Mouse (Mus musculus) B cell, adult 2 months (primary cell): ENCODE measurements at regions not wholly inside any gene's neighbourhood (a gene's known extent, or its start where the extent isn't known, plus 50 kb on each side); places are given as distances from the start of the nearest gene placed in this dataset.

ENCODE experiments used
- DNase-seq, 2 experiments: peaks; one replicate each; pipeline ENCODE4 v3.0.0; 2022

DNA sequence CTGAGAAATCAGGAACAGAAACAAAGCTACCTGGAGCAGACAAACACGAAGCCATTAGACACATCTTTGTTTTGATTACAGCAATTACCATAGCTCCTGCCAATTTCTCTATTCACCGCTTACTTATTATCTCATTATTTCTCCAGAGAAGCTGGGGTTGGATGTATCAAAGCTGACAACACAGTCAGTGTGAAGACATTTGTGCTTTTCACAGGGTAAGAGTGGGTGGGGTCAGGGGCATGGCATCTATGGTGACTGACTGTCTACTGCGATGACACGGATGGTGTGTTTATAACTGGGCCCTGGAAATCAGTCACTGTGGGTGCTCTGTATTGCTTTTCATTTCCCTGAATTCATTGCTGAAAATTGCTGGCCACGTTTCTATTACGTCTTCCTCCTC lies 815.0 kb upstream of the Adgrl2 start:
- DNase-seq = no peak

DNA sequence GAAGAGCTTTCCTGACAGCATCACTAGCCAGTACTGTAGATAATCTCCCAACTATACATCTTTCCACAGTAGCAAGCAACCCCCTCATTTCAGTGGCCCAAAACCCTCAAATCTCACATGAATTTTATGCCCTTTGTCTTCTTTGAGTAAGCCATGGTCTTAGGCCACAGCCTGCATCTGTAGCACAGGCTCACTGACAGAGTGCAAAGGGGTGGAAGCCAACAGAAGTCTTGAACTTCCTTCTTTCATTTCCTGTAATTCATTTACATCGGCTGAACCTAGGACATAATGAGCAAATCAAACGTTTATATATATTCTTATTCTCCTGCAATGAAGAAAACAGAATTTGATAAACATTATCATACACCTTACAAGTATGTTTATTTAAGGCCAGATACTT lies 805.8 kb upstream of the Adgrl2 start:
- DNase-seq = no peak

DNA sequence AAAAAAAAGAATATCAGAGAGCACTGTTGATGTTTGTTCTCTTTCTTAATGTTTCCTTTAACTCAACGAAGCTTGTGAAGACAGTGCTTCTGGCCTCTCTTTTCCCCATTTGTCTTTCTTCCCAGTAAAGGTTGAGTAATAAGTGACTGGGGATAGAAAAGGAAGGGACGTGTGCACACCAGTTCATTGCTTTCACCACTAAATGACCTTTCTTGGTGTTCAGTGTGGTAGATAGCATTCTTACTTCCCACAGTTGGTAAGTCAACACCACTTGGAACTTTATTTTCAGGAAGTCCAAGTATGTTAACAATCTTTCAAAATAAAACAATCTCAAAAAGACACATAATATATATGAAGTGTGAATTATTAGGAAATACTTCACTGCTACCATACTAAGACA lies 801.2 kb upstream of the Adgrl2 start:
- DNase-seq = no peak

DNA sequence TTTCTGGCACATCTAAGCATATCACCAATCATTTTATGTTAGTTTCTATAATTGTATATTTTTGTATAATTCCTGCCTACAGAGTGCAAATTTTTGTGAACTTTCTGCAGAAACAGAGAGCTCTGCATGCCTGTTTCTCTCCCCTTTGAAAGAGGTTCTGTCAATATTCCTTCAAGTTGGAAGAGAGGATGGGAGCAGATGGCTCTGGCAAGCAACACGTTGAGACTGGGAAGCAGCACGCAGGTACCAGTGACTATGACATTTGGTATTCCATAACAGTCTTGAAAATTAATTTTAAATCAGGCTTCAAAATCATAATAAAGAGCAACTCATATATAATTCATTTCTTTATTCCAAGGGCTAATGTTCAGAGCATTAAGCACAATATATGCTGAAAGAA lies 795.7 kb upstream of the Adgrl2 start:
- DNase-seq = no peak

DNA sequence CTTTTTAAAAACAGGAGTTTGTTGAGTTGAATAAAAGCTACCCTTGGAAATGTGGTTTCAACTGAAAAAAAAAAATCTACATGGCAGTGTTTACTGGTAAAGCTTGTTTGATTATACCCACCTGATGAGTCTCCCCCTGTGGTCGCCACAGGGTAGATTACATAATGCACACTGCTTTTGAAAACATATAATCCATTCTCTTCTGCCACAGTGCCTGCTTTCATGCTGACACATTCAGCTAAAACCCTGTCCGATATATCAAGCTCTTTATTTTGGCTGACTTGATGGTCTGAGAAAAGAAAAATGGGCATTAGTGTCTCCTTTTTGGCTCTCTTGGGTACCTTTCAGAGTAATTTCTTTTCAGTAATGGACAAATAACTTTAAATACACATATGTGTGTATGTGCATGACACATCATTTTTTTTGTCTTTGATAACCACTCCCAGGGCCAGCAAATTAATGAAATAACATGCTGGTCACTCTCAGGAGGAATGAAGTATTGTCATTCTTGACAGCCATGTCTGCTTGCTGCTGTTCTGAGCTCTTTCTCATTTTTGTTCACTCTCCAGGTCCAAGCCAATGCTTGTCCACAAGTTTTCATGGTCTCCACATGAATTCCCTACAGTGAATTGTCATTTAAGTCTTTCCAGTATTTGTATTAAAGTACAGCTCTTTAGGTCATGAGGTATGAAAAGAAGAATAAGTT lies 793.7 kb upstream of the Adgrl2 start:
- DNase-seq = no peak

DNA sequence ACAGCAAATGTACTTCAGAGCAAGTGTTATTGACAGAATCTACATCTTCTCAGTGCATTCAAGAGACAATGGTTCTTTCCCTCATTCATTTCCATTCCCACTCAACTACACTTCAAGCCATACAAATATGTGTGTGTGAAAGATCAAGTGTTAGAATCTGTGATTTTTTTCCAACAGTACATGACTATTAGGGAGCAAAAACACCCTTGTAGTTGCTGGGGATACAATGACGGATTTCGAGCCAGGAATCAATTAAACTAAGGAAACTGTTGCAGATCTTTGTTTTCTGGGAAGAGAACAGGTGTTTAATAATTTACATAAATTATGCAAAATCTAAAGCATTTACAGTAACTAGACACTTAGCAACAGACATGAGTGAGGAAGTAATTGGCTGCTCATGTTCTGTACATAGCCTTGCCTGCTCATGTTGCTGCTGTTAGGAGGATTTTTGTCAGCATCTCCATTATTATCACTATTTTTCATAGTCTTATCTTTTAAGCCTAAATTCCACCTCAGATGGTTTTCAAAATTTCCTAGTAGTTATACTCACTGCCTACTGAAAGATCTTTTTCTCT lies 777.6 kb upstream of the Adgrl2 start:
- DNase-seq = no peak

DNA sequence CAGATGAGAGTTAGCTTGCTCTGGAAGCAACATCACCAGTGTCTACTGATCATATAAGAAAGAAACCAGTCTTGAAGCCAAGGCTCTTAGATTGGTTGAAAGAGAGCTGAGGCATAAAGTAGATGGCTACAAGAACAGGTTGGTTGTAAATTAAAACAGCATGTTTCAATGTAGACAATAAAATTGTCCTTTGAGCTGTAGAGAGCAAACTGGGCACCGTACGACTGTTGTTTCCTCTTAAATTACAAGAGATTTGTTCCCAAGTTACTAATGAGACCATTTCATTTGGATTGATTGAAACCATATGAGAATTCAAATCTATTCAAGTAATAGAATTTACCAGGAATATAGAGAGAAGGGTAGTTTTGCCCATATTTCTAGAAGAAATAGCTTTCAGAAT lies 770.9 kb upstream of the Adgrl2 start:
- DNase-seq = no peak

DNA sequence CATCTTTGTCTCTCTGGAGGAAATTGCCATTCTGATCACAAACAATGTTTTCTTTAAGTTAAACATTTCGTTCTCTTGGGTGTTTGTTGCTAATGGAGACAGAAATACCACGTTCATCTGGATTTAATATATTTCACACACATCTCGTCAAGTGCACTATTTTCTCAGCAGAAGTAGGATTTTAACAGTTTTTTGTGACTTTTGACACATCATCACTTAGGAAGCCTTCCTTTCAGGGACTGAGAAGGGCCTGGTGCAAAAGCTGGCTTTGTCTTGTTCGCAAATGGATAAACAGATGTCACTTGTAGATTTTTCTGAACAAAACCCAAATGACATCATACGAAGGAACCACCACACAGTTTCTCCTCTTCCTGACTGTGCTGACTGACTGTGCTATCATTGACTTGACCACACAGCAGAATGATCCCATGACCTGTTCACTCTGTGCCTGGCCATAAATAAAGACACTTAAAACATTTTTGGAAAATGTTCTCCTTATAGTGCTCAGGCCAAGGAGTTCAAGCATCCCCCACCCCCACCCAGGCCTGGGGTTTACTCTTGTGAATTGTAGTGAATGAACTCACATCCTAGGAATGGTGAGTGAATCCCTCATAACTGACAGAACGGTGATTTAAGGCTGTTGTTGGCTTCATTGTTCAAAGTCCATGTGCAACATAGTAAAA lies 767.7 kb upstream of the Adgrl2 start:
- DNase-seq = no peak

DNA sequence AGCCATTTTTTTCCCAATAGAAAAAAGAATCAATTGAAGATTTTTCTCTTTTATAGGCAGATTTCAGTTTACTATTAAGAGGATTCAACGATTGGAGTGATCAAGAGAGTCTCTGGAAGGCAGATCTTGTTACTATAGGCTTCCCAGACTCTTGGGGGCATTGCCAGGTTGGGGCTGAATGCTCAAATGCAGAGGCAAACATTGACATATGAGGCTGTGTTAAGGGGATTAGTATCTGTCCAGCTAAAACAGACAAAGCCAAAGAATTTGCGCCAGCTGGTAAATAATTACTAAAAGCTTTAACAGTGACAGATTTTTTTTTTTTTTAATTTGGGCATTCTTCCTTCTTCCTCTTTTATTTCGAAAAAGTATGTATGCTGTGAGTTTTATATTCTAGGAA lies 745.7 kb upstream of the Adgrl2 start:
- DNase-seq = no peak

DNA sequence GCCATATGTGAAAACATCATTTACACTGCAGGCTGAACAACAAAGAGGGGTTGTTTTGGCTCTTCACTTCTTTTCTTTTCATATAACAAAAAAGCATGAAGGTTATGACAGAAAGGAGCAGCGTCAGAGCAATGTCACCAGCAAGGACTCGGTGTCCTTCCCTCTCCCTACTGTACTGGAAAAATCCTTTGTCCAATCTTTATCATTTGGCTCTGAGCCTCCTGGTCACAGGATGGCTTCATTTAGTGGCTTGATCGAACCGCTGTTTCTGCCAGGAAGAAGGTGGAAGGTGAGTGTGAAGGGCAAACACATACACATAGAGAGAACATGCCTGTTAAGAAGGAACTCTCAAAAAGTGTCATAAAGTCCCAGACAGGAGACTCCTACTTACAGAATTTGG lies 735.9 kb upstream of the Adgrl2 start:
- DNase-seq = no peak

DNA sequence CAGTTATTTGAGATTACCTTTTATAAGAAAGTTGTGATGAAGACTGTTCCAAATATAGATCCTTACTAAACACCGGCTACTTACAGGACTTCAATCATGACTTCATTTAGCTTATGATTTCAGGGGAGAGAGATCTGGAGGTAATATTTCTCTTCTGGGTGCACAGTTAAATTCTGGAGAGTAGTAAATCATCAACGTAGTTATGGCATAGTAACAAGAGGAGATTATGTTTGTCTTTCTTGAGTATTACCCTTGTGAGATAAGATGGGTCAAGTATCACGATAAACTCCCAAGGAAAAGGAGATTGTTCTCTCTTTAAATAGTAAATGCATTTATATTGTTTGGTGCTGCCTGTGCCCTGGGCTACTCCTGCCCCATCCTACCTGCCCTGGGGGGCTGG lies 734.5 kb upstream of the Adgrl2 start:
- DNase-seq = no peak

DNA sequence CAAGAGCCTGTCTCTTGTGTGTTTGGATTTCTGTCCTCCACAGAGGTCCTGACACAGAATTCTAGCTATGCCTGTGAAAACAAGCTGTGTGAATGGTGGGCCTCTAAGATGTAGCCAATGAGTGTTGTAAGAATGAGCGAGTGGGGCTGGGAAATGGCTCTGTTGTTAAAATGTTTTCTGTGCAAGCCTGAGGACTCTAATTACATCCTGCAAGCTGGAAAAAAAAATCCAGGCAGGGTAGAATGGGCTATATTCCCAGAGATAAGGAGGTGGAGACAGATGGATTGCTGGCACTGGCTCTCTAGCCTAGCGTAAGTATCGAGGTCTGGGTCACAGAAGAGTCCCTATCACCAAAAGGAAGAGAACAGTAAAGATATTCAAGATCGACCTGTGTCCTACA lies 731.5 kb upstream of the Adgrl2 start:
- DNase-seq = no peak

DNA sequence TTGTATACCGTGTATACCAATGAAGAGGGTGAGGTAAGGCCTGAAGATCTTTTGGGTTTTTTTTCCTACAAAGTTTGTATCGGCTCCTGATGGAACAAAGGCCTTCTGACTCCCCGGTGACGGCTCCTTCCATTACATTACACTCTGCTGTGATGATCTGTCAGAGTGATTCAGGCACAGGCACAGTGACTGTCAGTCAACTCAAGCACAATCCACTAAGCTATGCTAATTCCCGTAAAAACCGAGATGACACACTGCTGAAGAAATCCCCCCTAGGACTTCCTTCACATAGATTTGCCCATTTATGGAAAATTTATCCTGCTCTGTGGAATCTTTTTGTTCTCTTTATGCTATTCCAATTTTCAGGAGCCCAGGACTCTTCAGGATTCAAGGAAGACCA lies 730.0 kb upstream of the Adgrl2 start:
- DNase-seq = no peak

DNA sequence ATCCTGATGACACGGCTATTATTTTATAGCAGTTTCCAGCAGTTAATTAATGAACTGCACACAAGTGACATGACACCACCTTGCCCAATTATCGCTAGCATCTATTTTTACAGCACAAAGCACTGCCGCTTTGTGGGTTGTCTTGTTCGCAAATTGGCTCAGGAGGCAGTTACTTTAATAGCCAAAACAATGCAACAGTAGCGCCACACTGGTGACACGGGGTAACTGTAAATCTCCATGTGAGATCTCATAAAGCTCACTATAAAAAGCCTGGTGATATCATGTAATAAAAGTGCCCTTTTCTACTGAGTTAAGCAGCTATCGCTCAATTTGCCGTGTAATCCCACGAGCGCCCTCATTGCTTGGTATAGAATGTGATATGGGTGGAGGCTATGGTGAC lies 715.4 kb upstream of the Adgrl2 start:
- DNase-seq = no peak

DNA sequence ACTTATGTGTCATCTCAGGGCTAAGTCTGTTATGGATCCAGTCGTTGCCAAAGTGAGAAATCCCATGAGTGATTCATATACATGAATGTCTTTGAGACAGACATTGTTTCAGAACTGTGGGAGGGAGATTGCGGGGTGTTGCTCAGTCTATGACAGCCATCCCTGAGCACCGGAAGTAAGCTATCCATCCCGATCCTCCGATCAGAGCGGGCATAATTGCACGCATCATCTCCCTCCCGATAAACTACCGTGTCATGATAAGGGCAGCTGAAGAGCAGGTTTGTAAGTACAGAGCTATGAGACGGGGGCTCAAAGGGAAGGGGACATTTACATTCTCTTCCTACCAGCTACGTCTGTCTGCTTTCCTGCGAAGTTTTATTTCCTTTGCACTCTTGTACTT lies 715.0 kb upstream of the Adgrl2 start:
- no peak for DNase-seq

DNA sequence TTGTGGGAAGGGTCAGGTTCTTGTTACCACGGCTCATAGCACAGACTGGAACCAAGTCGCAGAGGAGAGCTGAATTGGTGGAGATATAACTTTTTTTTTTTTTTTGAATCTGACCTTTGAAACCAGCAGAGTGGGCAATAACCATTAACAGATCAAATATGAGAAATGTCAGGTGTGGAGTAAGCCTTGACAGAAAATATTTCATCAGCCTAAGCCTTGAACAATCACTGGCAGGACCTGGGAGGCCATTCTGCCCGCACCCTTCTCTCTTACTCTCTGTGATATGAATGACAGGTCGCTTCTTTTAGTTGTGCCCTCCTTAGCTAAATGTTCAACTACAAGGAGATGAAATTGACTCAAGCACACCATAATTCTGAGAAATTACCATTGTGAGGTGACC lies 714.1 kb upstream of the Adgrl2 start:
- no peak for DNase-seq

DNA sequence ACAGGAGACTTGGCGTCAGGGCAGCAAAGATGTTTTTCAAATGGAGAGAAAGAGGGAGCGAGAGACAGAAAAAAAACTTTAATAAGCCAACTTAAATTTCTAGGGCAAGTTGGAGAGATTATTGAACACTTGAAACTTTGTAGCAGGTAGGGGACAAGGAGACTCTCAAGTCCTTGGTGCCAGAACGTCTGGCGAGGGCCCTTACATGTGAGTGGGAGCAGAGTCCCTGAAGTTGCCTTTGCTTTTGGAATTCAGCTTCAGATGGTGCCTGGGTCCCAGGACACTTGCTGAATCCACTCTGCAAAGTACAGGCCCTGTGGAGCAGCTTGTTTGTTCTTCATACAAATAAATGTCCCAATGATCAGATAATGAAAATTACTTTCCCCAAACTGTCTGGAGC lies 693.2 kb upstream of the Adgrl2 start:
- no peak for DNase-seq

DNA sequence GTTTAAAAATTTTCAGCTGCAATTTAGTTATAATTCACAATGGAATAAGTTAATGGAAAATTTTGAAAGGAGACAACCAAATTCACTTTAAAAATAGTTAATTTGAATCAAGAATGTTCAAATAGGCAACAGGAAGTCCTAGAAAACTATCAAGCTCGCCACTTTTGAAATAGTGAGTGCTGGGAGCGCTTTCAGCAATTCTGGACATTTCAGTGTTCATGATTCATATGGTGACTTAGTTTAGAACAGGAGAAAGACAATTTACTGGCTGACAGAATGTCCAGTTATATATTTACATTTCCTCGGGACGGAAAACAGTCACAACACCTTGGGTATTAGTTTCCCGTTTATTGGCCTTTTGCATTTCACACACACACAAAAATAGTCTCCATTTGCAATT lies 691.9 kb upstream of the Adgrl2 start:
- no peak for DNase-seq

DNA sequence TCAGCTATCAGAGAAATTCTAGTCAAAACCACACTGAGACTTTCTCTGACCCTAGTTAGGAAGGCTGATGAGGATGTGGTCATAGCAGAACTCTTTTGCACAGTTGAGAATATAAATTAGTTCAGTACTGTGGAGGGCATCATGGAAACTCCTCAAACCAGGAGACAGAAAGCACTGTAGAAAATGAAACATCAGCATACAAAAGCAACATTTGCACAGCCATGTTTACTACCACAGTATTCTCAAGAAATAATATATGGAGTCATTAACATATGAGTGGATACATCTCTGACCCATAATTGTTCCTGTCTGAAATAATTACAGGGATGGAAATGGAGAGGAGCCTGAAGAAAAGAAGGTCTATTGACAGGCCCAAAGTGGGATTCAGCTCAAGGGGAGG lies 683.6 kb upstream of the Adgrl2 start:
- no peak for DNase-seq

DNA sequence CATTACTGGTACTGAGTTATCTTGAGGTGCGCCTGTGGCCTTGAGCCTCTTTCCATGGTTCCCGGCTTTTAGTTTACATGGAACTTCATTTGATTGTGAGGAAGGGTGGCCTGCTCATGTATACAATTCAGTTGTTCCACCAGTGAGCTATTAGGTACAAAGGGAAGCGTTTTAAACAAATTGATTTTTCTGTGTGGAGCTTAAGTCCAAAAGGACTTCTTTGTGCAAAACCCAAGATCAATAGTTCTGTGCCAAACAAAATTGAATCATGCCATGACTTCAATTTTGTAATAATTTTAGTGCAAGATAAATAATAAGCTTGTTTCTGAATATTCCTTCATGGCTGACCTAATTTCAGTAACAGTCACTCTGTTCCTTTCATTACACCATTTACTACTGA lies 674.3 kb upstream of the Adgrl2 start:
- DNase-seq = no peak

DNA sequence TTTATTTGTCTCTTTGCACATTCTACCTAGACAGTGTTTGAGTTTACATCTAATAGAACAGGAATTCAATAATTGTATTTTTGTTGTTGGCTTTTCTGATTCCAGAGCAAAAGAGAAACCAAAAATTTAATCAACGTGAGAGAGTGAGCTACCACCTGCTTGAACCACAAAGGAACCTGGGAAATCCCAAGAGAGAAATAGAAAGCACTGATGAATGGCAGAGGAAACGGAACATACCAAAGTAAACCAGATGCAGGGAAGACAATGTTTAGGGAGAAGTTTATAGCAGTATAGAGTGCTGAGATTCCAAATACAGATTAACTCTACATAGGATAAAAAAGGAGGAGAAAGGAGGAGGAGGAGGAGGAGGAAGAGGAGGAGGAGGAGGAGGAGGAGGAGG lies 648.0 kb upstream of the Adgrl2 start:
- no peak for DNase-seq

DNA sequence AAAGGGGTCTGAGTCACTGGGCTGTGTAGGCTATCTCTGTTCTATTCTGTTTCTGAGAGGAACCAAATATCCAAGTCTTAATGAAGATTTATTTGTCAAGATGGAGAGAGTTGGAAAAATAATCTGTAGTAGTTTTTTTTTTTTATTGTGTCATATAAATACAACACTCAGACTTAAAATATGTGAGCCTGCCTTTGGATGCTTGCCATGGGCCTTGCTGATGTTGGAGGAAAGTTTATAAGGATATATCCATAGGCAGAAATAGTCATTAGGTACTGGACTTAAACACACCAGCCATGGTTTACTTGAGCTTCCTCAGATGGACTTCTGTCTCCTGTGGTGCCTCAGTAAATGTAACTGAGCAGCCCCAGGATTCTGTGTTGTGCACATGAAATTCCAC lies 635.8 kb upstream of the Adgrl2 start:
- no peak for DNase-seq

DNA sequence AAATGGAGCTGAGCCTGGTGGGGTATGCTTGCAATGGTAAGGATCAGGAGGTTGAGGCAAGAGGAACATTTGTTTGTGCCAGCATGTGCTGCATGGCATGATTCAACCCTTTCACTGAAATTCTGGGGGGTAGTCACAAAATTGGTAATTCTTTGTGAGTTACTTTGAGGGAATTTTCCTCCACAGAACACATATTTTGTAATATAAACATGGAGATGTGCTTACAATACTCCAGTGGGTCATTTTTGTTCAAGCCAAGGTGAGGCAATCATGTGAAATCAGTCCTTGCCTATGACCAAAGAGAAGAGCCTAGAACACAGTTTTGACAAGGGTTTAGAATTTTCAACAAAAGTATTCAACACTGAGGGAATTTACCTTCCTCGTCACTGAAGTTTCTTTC lies 635.1 kb upstream of the Adgrl2 start:
- DNase-seq = no peak

DNA sequence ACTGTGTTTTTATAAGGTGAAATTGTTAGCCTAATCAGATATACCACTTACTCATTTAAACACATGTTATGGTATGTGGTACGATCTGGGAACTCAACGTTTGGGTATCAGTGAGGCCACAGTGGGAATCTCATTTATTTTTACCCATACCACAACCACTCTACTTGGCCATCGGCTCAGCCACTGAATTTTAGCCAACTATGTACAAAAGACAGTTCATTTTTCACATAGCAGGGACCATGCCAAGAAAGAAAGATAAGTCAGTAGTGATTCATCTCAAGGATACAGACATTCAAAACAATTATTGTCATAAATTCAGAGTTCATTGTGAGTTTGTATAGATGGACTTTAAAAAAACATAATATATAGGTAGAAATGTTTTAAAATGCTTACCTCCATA lies 634.7 kb upstream of the Adgrl2 start:
- DNase-seq = no peak
